Mouse (Mus musculus): Measurements from ENCODE around the gene Ier2.

Gene Ier2

DNA sequence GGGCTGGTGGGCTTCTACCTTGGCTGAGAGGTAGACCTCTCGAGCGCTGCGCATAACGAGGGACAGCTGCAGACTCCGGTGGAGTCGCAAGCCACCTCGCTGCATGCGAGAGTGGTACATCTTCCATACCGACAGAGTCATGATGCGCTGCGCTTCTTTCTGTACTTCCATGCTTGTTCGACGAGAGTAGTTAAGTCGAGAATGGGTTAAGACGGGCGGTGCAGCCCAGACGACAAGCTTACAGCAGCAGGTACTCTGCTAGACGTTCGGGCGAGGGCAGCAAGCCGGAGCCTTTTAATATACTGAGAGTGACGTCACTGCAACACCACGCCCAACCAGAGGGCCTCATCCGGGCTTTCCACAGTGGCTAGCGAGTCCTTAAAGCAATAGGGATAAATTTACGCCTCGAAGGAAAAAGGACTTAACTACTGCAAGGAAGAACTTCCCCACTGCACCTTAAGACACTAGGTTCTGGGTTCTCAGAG, at the start of gene Ier2:
Gene Ier2 (minus strand): TSS at position 272 of the 485 bp plus-strand sequence.
- peak; percentile 89 to 92 for DNase-seq

GRCm38 (mm10) chr8:84711933-84712758, 49.5 kb upstream of the Ier2 start:
- no peak for DNase-seq

DNA sequence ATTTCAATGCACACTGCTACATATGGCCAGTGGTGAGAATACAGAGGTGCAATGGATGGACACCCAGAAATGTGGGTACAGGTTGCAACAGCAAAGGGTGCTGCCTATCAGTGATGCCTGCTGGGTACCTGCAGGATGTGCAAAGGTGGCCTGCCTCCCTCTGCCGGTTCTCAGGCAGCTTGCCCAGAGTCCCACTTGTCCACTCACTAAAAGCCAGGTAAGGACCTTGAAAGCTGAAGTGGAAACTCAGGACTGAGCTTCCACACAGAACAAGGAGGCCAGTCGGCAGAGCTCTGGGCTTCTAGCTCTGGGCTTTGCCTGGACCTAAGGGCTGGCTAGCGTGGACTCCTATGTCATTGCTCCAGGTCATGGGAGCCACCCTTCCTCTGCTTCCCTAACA, 48.7 kb upstream of the Ier2 start:
- no peak for DNase-seq

- DNase-seq, result no peak
Measured at GRCm38 (mm10) chr8:84709931-84710330, 47.3 kb upstream of the Ier2 start.

DNA sequence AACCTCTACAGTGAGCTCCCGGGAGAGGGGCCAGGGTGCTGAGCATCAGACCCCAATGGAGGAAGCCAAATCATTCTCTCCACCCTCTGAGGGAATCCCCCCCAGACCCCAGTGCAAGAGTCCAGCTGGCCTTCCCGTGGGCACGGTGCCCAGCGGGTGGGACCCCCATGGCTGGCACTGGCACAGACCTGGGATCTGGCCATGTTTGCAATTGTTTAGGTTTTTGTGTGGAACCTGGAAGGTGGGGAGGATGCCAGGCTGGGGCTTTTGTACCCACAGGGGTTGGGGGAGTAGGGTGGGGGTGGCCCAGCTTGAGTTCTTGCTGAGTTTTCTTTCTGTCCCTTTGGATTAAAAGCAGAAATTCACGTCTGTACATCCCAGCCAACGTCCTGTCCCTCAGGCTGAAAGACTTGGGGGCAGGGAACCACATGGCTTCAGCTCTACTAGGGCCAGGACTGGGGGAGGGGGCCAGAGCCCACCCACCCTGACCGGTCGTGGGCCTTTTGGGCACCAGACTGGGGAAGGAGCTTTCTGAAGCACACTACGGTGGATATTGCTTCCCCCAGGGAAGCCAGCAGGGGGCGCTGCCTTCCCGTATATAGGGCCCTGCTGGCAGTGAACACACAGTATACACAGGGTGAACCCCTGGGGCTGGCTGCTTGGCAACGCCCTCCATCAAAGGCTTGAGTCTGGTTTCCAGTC, 46.3 kb upstream of the Ier2 start:
- peak; percentile 70 to 83 for DNase-seq

DNA sequence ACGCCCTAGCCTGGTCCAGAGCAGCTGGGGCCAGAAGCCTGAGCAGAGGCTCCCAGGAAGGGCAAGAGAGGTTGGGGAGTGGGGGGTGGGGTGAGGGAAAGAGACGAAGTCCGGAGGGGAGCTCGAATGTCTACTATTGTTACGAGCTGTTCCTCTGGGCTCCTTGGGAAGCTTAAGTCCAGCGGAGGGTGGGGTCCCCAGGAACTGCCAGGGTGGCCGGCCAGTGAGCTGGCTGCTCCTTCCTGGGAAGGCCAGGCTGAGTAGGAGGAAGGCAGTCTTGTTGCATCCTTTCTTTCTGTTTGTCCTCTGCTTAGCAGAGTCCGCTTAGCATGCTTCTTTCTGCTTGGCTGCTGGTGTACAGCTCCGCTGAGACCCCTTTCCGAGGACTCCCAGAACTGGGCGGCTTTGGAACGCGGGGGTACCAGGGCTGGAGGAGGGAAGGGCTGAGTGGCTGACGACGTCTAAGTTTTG, 45.5 kb upstream of the Ier2 start:
- peak in 1 of 2 experiments; percentile 24 for DNase-seq

- peak; percentile 70 for DNase-seq
Measured at GRCm38 (mm10) chr8:84707267-84707883, 44.7 kb upstream of the Ier2 start.

GRCm38 (mm10) chr8:84706610-84707266, 44.1 kb upstream of the Ier2 start:
- peak; percentile 30 to 35 for DNase-seq

DNA sequence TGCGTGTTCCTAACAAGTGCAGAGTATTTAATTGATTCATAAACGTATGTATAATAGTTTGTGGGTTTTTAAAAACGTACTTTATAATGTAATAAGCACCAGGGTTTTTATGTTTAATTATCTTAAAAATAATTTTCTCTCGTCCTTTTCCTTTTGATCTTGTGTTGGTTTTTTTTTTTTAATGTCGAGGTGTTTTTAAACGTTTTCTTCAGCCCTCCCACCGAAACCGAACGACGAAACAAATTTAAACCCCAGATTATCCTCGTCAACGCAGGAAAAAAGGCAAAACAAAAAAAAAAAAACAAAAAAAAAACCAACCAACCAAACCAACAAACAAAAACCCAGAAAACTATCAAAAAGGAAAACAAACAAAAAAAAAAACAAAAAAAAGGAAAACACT, 43.3 kb upstream of the Ier2 start:
- no peak for DNase-seq

GRCm38 (mm10) chr8:84704867-84705831, 42.5 kb upstream of the Ier2 start:
- peak; percentile 42 to 57 for DNase-seq

GRCm38 (mm10) chr8:84704356-84704755, 41.7 kb upstream of the Ier2 start:
- DNase-seq, result peak; percentile 67 to 86

DNA sequence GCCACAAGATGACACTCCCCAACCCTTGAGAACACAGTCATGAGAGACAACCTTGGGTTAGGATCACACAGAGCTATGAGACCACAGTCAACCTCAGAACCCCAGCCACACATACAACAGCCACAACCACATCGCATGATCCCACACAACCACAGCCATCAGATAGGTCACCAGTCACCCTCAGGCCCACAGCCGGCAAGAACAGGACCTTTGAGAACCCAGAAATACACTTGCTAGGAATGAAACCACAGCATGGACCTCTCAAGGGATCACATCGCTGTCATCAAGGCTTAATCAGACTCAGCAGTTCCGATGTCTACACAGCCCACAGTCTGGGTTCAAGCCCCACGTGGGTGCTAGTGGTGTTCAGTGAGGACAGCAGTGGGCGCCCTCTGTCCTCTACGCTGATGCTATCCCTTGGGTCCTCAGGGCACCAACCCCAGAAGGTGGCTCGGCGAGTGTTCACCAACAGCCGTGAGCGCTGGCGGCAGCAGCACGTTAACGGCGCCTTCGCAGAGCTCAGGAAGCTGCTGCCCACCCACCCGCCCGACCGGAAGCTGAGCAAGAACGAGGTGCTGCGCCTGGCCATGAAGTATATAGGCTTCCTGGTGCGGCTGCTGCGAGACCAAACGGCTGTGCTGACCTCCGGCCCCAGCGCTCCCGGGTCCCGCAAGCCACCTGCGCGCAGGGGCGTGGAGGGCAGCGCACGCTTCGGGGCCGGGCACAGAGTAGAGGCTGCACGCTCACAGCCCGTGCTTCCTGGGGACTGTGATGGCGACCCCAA, 41.0 kb upstream of the Ier2 start:
- DNase-seq, result peak; percentile 42 to 51

DNA sequence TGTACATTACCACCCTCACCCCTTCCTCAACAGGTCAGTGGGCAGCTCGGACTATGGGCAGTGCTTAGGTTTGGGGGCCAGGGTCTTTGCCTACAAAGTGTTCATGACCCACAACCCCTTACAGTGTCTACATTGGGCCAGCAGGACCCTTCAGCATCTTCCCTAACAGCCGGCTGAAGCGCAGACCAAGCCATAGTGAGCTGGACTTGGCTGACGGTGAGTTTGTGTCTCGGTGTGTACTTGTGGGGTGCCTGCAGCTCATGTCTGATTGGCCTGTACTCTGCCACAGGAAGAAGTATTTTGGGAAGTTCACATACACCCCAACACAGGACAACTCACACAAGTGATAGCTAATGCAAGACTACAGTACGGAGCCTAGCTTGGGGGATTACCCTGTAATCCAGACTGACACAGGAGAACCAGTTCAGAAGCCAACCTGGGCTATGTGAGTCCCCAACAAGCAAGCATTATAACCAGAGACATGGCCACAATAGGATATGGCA, 40.4 kb upstream of the Ier2 start:
- DNase-seq, result peak in 1 of 2 experiments; percentile 27

DNA sequence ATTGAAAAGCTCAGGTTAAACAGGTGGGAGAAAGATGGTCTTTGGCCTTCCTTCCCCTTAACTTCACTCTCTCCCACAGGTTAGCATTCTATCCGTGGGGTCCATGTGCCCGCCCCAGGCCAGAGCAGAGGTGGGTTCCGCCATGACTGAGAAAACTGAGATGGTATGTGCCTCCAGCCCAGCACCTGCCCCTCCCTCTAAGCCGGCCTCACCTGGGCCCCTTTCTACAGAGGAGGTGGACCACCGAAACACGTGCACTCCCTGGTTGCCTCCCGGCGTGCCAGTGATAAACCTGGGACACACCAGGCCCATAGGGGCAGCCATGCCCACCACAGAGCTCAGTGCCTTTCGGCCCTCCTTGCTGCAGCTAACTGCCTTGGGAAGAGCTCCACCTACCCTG, 39.9 kb upstream of the Ier2 start:
- peak in 1 of 2 experiments; percentile 20 for DNase-seq

GRCm38 (mm10) chr8:84700941-84701911, 38.6 kb upstream of the Ier2 start, which contains the start of gene Lyl1:
Lyl1 (plus strand) TSS chr8:84701457.
- DNase-seq, result peak; percentile 66 to 74

DNA sequence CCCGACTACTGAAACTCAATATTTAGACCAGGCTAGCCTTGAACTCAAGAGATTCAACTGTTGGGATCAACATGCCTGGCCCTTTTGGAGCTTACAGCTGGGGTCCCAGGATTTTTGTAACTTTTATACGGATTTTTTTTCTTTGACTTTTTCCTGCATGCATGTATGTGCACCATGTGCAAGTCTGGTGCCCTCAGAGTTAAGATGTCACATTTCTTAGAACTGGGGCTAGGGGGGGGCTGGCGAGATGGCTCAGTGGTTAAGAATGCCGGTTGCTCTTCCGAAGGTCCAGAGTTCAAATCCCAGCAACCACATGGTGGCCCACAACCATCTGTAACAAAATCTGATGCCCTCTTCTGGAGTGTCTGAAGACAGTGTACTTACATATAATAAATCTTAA, 37.9 kb upstream of the Ier2 start:
- DNase-seq, result peak in 1 of 2 experiments; percentile 25

DNA sequence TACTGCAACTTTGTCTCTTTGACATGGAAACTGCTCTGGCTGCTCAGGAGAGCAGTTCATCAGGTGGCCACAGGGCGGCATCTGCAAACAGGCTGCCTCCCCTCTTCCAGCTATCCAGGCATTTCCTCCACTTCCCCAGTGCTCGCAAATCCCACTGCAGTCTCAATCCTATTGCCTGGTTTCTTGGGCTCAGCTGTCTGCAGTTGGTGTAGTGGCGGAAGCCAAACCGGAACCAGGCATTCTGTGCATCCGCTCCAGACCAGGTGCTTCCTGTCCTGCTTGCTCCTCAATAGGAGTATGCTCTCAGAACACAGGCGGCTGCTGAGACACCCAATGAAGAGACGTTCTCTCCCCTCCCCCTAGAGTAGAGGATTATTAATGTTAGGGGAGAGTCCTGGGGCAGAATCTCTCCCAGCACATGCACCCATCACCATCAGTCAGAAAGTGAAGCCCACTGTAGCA, 37.2 kb upstream of the Ier2 start:
- peak; percentile 56 to 57 for DNase-seq

DNA sequence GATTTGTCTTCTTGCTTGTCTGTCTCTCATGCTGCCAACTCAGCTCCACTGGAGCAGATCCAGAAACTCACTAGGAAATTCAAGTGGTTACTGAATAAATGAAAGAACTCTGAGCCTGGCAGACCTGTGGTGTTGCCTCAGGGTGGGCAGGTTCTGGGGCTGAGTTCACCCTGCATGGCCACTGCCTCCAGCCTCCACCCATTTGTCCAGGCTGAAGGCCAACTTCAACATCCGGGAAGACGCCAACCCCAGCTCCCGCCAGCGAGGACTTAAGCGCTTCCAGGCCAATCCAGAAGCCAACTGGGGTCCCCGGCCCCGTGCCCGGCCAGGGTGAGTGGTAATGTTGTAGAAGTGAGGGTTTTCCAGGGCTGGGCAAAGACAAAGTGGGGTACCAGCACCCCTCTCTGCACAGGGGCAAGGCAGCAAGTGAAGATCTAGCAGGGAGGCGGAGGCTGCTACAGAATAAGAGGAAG, 36.3 kb upstream of the Ier2 start:
- peak in 1 of 2 experiments; percentile 24 for DNase-seq

- no peak for DNase-seq
Measured at GRCm38 (mm10) chr8:84698288-84698687, 35.6 kb upstream of the Ier2 start.

Measured in spleen, adult 18-20 months (tissue).